Mouse (Mus musculus): ENCODE measurements at regions not wholly inside any gene's neighbourhood (a gene's known extent, or its start where the extent isn't known, plus 50 kb on each side); places are given as distances from the start of the nearest gene placed in this dataset.

- 75% methylated on average over 4 of the region's 4 CpGs for WGBS (ENCODE audit: insufficient replicate concordance)
- Histone ChIP-seq H3K27me3 (ENCODE audit: insufficient read depth, low read length) (no peaks in the 10 kb centered on the region), H3K36me3 (replicated peaks; ENCODE audit: insufficient read depth, low read length) (no peaks in the 10 kb centered on the region), H3K9me3 (ENCODE audit: low read length) (no peaks in the 10 kb centered on the region), H3K27ac (ENCODE audit: low read depth) (no peak overlapping the region), H3K4me3 (ENCODE audit: low read depth, low read length) (no peak overlapping the region), H3K4me1 (ENCODE audit: insufficient read depth) (peaks cover 7% of the 10 kb centered on the region), H3K4me2 (ENCODE audit: low read depth, low read length) (no peak overlapping the region), H3K9ac (replicated peaks) (no peak overlapping the region)
- DNase-seq (no peak), ATAC-seq (no peak)
- TF ChIP-seq EP300 (IDR thresholded peaks at IDR 0.05; ENCODE audit: low read depth) (no peak), CTCF (IDR thresholded peaks at IDR 0.05; ENCODE audit: low read depth) (no peak)
Observed at GRCm38 (mm10) chr8:125341606-125342005, 228.0 kb downstream of the Sipa1l2 start.

GRCm38 (mm10) chr8:125338222-125338621, 231.4 kb downstream of the Sipa1l2 start:
- WGBS (ENCODE audit: insufficient replicate concordance), result 45% methylated on average over 6 of the region's 6 CpGs
- H3K9ac ChIP-seq (replicated peaks), result no peak overlapping the region
- DNase-seq (peak; percentile 33), ATAC-seq (peak; percentile 31; the same call in 1 of the 2 replicates)
- H3K4me2 ChIP-seq (ENCODE audit: low read depth, low read length), result no peak overlapping the region
- no peak overlapping the region for H3K4me3 ChIP-seq (ENCODE audit: low read depth, low read length)
- H3K4me1 ChIP-seq (ENCODE audit: insufficient read depth), result peaks cover 7% of the 10 kb centered on the region
- TF ChIP-seq EP300 (IDR thresholded peaks at IDR 0.05; ENCODE audit: low read depth) (no peak), CTCF (IDR thresholded peaks at IDR 0.05; ENCODE audit: low read depth) (peak; percentile 72)
- H3K36me3 ChIP-seq (replicated peaks; ENCODE audit: insufficient read depth, low read length), result no peaks in the 10 kb centered on the region
- H3K9me3 ChIP-seq (ENCODE audit: low read length), result no peaks in the 10 kb centered on the region
- H3K27ac ChIP-seq (ENCODE audit: low read depth), result no peak overlapping the region
- no peaks in the 10 kb centered on the region for H3K27me3 ChIP-seq (ENCODE audit: insufficient read depth, low read length)

GRCm38 (mm10) chr8:125337444-125338077, 232.0 kb downstream of the Sipa1l2 start:
- no peaks in the 10 kb centered on the region for H3K36me3 ChIP-seq (replicated peaks; ENCODE audit: insufficient read depth, low read length)
- no peak overlapping the region for H3K4me2 ChIP-seq (ENCODE audit: low read depth, low read length)
- ATAC-seq, result 0 out of 2 replicates have a peak, but pooled peaks have one; percentile 23
- H3K4me3 ChIP-seq (ENCODE audit: low read depth, low read length), result no peak overlapping the region
- no peaks in the 10 kb centered on the region for H3K9me3 ChIP-seq (ENCODE audit: low read length)
- no peak for TF ChIP-seq EP300 (IDR thresholded peaks at IDR 0.05; ENCODE audit: low read depth)
- no peak for TF ChIP-seq CTCF (IDR thresholded peaks at IDR 0.05; ENCODE audit: low read depth)
- H3K4me1 ChIP-seq (ENCODE audit: insufficient read depth), result peaks cover 7% of the 10 kb centered on the region
- DNase-seq, result no peak
- H3K9ac ChIP-seq (replicated peaks), result no peak overlapping the region
- H3K27me3 ChIP-seq (ENCODE audit: insufficient read depth, low read length), result no peaks in the 10 kb centered on the region
- 32% methylated on average over 18 of the region's 18 CpGs for WGBS (ENCODE audit: insufficient replicate concordance)
- no peak overlapping the region for H3K27ac ChIP-seq (ENCODE audit: low read depth)

GRCm38 (mm10) chr8:125336799-125337198, 232.8 kb downstream of the Sipa1l2 start:
- no peak overlapping the region for H3K4me2 ChIP-seq (ENCODE audit: low read depth, low read length)
- DNase-seq, result no peak

GRCm38 (mm10) chr8:125335575-125336370, 233.8 kb downstream of the Sipa1l2 start:
- TF ChIP-seq EP300 (IDR thresholded peaks at IDR 0.05; ENCODE audit: low read depth) (no peak), CTCF (IDR thresholded peaks at IDR 0.05; ENCODE audit: low read depth) (no peak)

More at GRCm38 (mm10) chr8:125336799-125337198, 232.8 kb downstream of the Sipa1l2 start:
- ATAC-seq, result no peak
- Histone ChIP-seq H3K9ac (replicated peaks) (no peak overlapping the region), H3K4me3 (ENCODE audit: low read depth, low read length) (no peak overlapping the region), H3K4me1 (ENCODE audit: insufficient read depth) (peaks cover 7% of the 10 kb centered on the region), H3K36me3 (replicated peaks; ENCODE audit: insufficient read depth, low read length) (no peaks in the 10 kb centered on the region), H3K27ac (ENCODE audit: low read depth) (no peak overlapping the region), H3K9me3 (ENCODE audit: low read length) (no peaks in the 10 kb centered on the region), H3K27me3 (ENCODE audit: insufficient read depth, low read length) (no peaks in the 10 kb centered on the region)
- WGBS (ENCODE audit: insufficient replicate concordance), result 41% methylated on average over 3 of the region's 3 CpGs
- TF ChIP-seq CTCF (IDR thresholded peaks at IDR 0.05; ENCODE audit: low read depth) (no peak), EP300 (IDR thresholded peaks at IDR 0.05; ENCODE audit: low read depth) (no peak)

GRCm38 (mm10) chr8:125335171-125335570, 234.4 kb downstream of the Sipa1l2 start:
- Histone ChIP-seq H3K27ac (ENCODE audit: low read depth) (no peak overlapping the region), H3K4me2 (ENCODE audit: low read depth, low read length) (no peak overlapping the region), H3K27me3 (ENCODE audit: insufficient read depth, low read length) (no peaks in the 10 kb centered on the region), H3K9ac (replicated peaks) (no peak overlapping the region), H3K9me3 (ENCODE audit: low read length) (no peaks in the 10 kb centered on the region), H3K4me1 (ENCODE audit: insufficient read depth) (peaks cover 7% of the 10 kb centered on the region), H3K4me3 (ENCODE audit: low read depth, low read length) (no peak overlapping the region), H3K36me3 (replicated peaks; ENCODE audit: insufficient read depth, low read length) (no peaks in the 10 kb centered on the region)
- ATAC-seq, result no peak
- 73% methylated on average over 6 of the region's 6 CpGs for WGBS (ENCODE audit: insufficient replicate concordance)
- TF ChIP-seq EP300 (IDR thresholded peaks at IDR 0.05; ENCODE audit: low read depth) (no peak), CTCF (IDR thresholded peaks at IDR 0.05; ENCODE audit: low read depth) (no peak)
- DNase-seq, result no peak

More at GRCm38 (mm10) chr8:125335575-125336370, 233.8 kb downstream of the Sipa1l2 start:
- Histone ChIP-seq H3K9me3 (ENCODE audit: low read length) (no peaks in the 10 kb centered on the region), H3K27ac (ENCODE audit: low read depth) (no peak overlapping the region), H3K4me3 (ENCODE audit: low read depth, low read length) (no peak overlapping the region), H3K4me2 (ENCODE audit: low read depth, low read length) (no peak overlapping the region), H3K9ac (replicated peaks) (no peak overlapping the region), H3K4me1 (ENCODE audit: insufficient read depth) (peaks cover 7% of the 10 kb centered on the region), H3K36me3 (replicated peaks; ENCODE audit: insufficient read depth, low read length) (no peaks in the 10 kb centered on the region), H3K27me3 (ENCODE audit: insufficient read depth, low read length) (no peaks in the 10 kb centered on the region)
- WGBS (ENCODE audit: insufficient replicate concordance), result 86% methylated on average over 28 of the region's 28 CpGs
- DNase-seq, result no peak
- ATAC-seq, result no peak

All from liver, postnatal 0 days (tissue).